Mouse (Mus musculus) liver, embryonic 15.5 days (tissue): Measurements from ENCODE around the gene Il12b. TPM values are rescaled to one million over a fixed set of nuclear protein-coding genes. Genes with fewer than 3 reads are reported as not detected.

Experiments used
- ATAC-seq: fragments of 200-750 bp; cut with Nextera tagmentation; 2 replicates; pipeline ENCODE4 v1.8.0; 2017; ENCODE audit warnings: moderate number of reproducible peaks, mild to moderate bottlenecking, moderate library complexity; ENCODE audit not compliant: insufficient read depth
- H3K27ac ChIP-seq: fragments of 300-500 bp; sonication (generic); replicated peaks from 2 replicates; pipeline ENCODE4 v1.5.1; 2015; ENCODE audit warnings: mild to moderate bottlenecking, inconsistent platforms
- H3K27me3 ChIP-seq: fragments of 300-500 bp; sonication (generic); 2 replicates; pipeline ENCODE4 v1.6.1; 2015; ENCODE audit warnings: mild to moderate bottlenecking, inconsistent platforms
- H3K36me3 ChIP-seq: fragments of 300-500 bp; sonication (generic); replicated peaks from 2 replicates; pipeline ENCODE4 v1.6.1; 2015; ENCODE audit warnings: moderate library complexity, mild to moderate bottlenecking, inconsistent platforms
- H3K4me1 ChIP-seq: fragments of 300-500 bp; sonication (generic); replicated peaks from 2 replicates; pipeline ENCODE4 v1.6.1; 2015; ENCODE audit warnings: inconsistent platforms
- H3K4me2 ChIP-seq: fragments of 300-500 bp; sonication (generic); 2 replicates; pipeline ENCODE4 v1.6.1; 2015; ENCODE audit warnings: moderate library complexity, mild to moderate bottlenecking, inconsistent platforms
- H3K4me3 ChIP-seq: fragments of 300-500 bp; sonication (generic); replicated peaks from 2 replicates; pipeline ENCODE4 v1.5.1; 2015; ENCODE audit warnings: mild to moderate bottlenecking, inconsistent platforms
- H3K9ac ChIP-seq: fragments of 300-500 bp; sonication (generic); 2 replicates; pipeline ENCODE4 v1.6.1; 2015; ENCODE audit warnings: moderate library complexity, mild to moderate bottlenecking, inconsistent platforms
- H3K9me3 ChIP-seq: fragments of 300-500 bp; sonication (generic); replicated peaks from 2 replicates; pipeline ENCODE4 v1.6.1; 2016; ENCODE audit warnings: inconsistent platforms
- WGBS: fragments of 180-500 bp; shearing (Covaris S2); methylation state at CpG from one replicate; pipeline ENCODE4 v1.1.7; 2015; ENCODE audit warnings: mixed read lengths; ENCODE audit not compliant: insufficient replicate concordance; 5-methylcytosine and 5-hydroxymethylcytosine counted together
- polyA plus RNA-seq: library from polyadenylated mRNA; unstranded; fragments of >200 nt; fragmentation: Nextera tagmentation; extraction: Ambion mirVana; gene quantifications from 2 replicates; pipeline ENCODE4 v1.2.1, GENCODE M21; 2015

Gene Il12b
- not detected in 2 replicates for polyA plus RNA-seq

DNA sequence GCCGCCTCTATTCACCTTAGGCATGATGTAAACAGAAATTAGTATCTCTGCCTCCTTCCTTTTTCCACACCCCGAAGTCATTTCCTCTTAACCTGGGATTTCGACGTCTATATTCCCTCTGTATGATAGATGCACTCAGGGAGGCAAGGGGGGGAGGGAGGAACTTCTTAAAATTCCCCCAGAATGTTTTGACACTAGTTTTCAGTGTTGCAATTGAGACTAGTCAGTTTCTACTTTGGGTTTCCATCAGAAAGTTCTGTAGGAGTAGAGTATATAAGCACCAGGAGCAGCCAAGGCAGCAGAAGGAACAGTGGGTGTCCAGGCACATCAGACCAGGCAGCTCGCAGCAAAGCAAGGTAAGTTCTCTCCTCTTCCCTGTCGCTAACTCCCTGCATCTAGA, at the start of gene Il12b:
Il12b (plus strand) TSS at position 301 of the 400 bp plus-strand sequence.
- Histone ChIP-seq H3K9ac (no peak within 1 kb of the TSS), H3K27me3 (peaks cover 14% of the 10 kb centered on the region; the same call in 1 of the 2 replicates), H3K9me3 (no peaks in the 10 kb centered on the region), H3K36me3 (no peaks in the 10 kb centered on the region), H3K27ac (no peak within 1 kb of the TSS), H3K4me1 (0 out of 2 replicates have a peak, but pooled peaks cover 6% of the 10 kb centered on the region), H3K4me2 (peak within 1 kb of the TSS; percentile 52), H3K4me3 (no peak within 1 kb of the TSS)
- 47% methylated on average over 6 of the region's 6 CpGs for WGBS
- ATAC-seq = no peak

DNA sequence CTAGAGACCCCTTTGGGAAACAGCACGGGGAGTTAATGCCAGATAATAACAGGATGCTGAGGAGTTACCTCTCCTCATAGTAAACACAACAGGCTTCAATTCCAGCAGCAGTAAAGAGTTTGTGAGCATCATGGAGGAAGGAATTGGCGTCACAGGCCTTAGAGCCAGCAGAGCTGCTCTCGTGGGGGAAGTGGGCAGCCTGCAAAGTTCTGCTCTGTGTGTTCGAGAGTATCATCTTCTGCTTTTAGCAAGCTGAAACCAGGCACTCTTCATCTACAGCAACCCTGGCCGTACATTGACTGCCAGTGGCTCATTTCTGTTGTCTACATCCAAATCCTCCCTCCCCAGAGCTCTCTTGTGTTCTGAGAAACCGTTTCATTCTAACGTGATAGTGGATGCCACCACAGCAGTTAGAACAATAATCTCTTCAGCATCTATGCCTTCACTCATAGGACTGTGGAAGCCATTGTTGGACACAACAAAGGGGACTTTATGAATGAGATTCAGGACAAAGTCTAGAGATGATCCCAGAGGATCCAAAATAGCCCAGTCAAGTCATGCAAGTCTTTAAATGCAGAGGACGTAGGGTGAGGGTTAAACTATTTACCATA, 44.9 kb upstream of the Il12b start:
- H3K9me3 ChIP-seq = no peaks in the 10 kb centered on the region
- WGBS = 42% methylated on average over 8 of the region's 8 CpGs
- H3K4me1 ChIP-seq = no peaks in the 10 kb centered on the region
- ATAC-seq = no peak
- H3K4me3 ChIP-seq = no peak overlapping the region
- H3K36me3 ChIP-seq = no peaks in the 10 kb centered on the region
- no peak overlapping the region for H3K9ac ChIP-seq
- no peaks in the 10 kb centered on the region for H3K27me3 ChIP-seq
- H3K4me2 ChIP-seq = no peak overlapping the region
- no peak overlapping the region for H3K27ac ChIP-seq

DNA sequence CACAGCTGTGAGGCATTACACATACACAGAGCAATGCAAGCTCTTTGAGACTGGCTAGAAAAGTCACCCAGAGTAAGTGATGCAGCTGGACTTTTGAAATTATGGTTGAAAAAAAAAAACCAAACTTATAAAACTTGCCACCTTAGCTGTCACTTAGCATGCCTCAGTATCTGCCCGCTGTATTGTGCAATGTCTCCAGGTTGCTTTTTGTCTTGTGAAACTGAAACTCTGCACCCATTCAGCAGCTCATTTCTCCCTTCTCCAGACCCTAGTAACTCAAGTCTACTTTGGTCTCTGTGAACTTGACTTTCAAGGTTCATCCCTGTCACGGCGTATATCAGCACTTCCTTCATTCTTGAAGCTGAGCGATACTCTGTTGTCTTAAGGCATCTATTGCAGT, 43.7 kb upstream of the Il12b start:
- H3K9me3 ChIP-seq = no peaks in the 10 kb centered on the region
- H3K4me3 ChIP-seq = no peak overlapping the region
- H3K27ac ChIP-seq = no peak overlapping the region
- no peaks in the 10 kb centered on the region for H3K36me3 ChIP-seq
- no peak overlapping the region for H3K4me2 ChIP-seq
- no peaks in the 10 kb centered on the region for H3K4me1 ChIP-seq
- 68% methylated on average over 4 of the region's 4 CpGs for WGBS
- no peak for ATAC-seq
- H3K27me3 ChIP-seq = no peaks in the 10 kb centered on the region
- no peak overlapping the region for H3K9ac ChIP-seq

DNA sequence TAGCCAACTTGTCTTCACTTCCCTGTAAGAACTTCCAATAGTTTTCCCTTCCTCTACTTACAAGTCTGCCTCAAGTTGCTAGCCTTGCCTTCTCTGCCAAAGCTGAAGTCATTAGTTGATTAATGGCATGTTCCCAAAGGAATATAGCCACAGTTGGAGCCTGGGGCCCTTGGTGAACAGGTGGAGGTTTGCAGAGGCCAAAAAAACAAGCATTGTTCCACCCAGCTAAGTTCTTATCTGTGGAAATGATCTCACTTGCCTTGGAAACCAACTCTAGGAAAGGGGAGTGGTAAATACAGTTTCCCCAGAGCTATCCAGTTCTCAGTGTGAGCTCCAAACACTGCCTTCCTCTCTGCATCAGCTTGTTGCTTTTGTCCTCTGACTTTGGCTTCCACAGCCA, 35.3 kb upstream of the Il12b start:
- H3K36me3 ChIP-seq = no peaks in the 10 kb centered on the region
- H3K4me1 ChIP-seq = no peaks in the 10 kb centered on the region
- ATAC-seq = no peak
- H3K4me2 ChIP-seq = no peak overlapping the region
- H3K27me3 ChIP-seq = no peaks in the 10 kb centered on the region
- no peak overlapping the region for H3K4me3 ChIP-seq
- no peak overlapping the region for H3K27ac ChIP-seq
- H3K9me3 ChIP-seq = no peaks in the 10 kb centered on the region
- no peak overlapping the region for H3K9ac ChIP-seq

DNA sequence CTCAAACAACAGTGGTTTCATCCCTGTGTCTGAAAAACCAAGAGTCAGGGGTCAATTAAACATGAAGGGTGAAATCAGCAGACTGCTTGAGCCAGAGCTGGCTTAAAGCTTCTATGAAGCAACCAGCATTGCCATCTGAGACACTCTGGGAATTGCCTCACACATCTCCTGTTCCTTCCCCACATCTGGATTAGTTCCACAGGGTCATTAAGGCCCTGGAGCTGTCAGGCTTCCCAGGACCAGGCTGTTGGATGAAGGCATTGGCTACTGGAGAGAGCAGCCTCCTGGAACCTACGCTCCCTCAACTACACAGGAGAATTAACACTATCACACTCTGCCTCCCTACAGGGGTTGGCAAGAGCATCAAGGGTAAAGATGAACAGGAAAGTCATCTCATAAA, 32.2 kb upstream of the Il12b start:
- Histone ChIP-seq H3K27ac (no peak overlapping the region), H3K4me2 (no peak overlapping the region), H3K36me3 (no peaks in the 10 kb centered on the region), H3K27me3 (no peaks in the 10 kb centered on the region), H3K9ac (no peak overlapping the region), H3K4me3 (no peak overlapping the region), H3K9me3 (no peaks in the 10 kb centered on the region), H3K4me1 (no peaks in the 10 kb centered on the region)
- WGBS = 61% methylated on average over 1 of the region's 1 CpGs
- no peak for ATAC-seq

DNA sequence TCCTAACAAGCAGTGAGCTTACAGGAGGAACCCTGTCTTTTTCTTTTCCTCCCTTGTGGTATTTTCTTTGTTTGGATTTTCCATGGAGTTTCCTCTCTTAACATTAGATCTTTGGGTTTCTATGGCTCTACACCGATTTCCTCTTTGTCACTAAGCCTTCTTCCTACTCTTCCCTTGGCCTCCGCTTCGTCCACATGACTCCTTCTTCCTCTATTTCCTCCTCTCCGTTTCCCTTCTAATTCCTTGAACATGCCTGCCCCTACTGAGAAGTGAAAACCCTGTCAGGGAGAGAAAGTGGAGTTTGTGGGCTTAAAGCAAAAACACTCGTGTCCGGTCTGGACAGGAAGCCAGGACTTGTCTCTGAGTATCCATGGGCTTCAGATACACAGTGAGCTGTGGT, 27.0 kb upstream of the Il12b start:
- Histone ChIP-seq H3K27ac (no peak overlapping the region), H3K27me3 (no peaks in the 10 kb centered on the region), H3K36me3 (no peaks in the 10 kb centered on the region), H3K4me2 (no peak overlapping the region), H3K4me3 (no peak overlapping the region), H3K9ac (no peak overlapping the region), H3K9me3 (no peaks in the 10 kb centered on the region), H3K4me1 (no peaks in the 10 kb centered on the region)
- WGBS = 37% methylated on average over 6 of the region's 6 CpGs
- ATAC-seq = no peak

DNA sequence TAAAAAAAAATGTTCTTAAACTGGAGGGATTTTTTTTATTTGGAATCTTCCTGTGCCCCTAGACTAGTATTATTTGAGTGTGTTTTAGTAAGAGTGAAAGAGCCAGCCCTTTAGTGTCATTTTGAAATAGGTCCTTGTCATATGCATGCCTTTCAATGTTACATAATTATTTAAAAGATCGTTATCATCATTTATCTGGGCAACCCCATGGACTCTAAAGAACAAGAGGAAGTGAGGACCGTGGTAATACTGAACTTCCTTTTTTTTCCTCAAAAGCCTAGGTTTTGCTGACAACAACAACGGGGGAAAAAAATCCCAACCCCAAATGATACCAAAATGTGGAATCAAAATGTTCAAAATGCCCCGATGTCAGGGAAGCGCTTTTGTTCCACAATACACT, 22.0 kb upstream of the Il12b start:
- no peak overlapping the region for H3K27ac ChIP-seq
- WGBS = 26% methylated on average over 5 of the region's 5 CpGs

DNA sequence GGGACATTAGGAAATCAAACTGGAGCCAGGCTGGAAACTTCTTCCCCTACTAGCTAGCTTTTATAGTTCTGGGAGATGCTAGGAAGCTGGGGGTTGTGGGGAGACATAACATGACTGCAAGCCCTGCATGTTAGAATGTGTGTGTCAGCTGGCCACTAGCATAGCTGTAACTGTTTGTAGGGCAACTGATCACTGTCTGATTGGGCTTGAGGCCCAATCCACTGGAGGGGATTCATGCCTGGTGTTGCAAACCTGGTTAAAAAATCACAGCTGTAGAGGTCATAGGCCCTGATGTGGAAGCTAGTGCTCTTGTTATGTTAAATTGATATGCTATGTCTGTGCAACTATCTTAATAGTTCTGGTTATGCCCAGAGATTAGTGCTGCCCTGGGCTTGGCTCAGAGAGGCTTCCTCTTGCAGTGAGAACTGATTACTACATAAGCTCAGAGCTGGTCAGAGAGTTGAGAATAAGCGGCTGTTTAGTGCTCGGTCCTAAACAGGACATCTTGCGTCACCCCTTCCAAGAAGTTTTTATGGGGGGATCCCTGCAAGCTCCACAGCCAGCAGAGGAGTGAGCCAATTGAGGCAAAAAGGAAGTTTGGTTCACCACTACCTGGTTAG, 19.3 kb upstream of the Il12b start:
- WGBS = 74% methylated on average over 3 of the region's 3 CpGs
- Histone ChIP-seq H3K27me3 (no peaks in the 10 kb centered on the region), H3K36me3 (no peaks in the 10 kb centered on the region), H3K27ac (no peak overlapping the region), H3K9ac (no peak overlapping the region), H3K4me3 (no peak overlapping the region), H3K4me2 (no peak overlapping the region), H3K9me3 (no peaks in the 10 kb centered on the region), H3K4me1 (no peaks in the 10 kb centered on the region)
- no peak for ATAC-seq

More for the DNA sequence above, 22.0 kb upstream of the Il12b start:
- no peaks in the 10 kb centered on the region for H3K9me3 ChIP-seq
- no peaks in the 10 kb centered on the region for H3K27me3 ChIP-seq
- H3K4me2 ChIP-seq = no peak overlapping the region
- no peaks in the 10 kb centered on the region for H3K4me1 ChIP-seq
- H3K9ac ChIP-seq = no peak overlapping the region
- H3K36me3 ChIP-seq = no peaks in the 10 kb centered on the region
- no peak overlapping the region for H3K4me3 ChIP-seq
- no peak for ATAC-seq

DNA sequence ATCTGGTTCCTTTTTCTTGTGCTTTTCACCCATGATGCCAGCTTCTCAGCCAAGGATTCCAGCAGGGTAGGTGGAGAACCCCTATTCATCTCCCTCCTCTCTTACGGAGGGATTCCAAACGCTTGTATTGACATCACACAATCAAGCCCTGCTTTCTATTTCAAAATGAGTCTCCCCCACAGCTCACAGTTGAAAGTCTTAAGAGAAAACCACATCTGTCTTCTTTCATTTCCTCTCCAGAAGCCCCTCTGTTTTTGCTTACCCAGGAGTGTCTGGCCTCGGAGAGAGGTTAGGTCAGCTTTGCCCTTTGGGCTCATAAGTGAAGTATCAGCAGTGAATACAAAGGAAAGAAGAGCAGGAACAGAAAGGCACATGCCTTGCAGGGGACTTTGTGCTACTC, 17.7 kb upstream of the Il12b start:
- Histone ChIP-seq H3K4me1 (no peaks in the 10 kb centered on the region), H3K4me2 (no peak overlapping the region), H3K9me3 (no peaks in the 10 kb centered on the region), H3K4me3 (no peak overlapping the region), H3K27ac (no peak overlapping the region), H3K36me3 (no peaks in the 10 kb centered on the region), H3K9ac (no peak overlapping the region), H3K27me3 (no peaks in the 10 kb centered on the region)
- ATAC-seq = no peak
- 36% methylated on average over 3 of the region's 3 CpGs for WGBS

DNA sequence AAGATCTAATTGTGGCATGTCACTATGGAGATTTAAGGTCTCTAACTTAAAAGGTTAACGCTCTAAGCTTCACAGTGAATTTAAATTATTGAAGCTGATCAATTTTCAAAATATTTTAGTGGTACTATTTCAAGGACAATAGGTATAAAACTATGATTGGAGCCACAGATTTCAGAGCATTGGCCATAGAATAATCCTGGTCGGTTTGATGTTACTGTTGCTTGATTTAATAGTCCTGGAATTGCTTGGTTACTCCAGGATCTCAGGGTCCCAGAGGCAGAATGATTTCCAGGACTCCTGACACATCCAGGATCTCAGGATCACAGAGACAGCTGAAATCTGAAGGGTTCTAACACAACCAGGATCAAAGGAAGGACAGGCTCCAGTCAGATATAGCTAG, 12.8 kb upstream of the Il12b start:
- 58% methylated on average over 2 of the region's 2 CpGs for WGBS
- no peak overlapping the region for H3K4me2 ChIP-seq
- no peak for ATAC-seq
- H3K9me3 ChIP-seq = no peaks in the 10 kb centered on the region
- H3K27ac ChIP-seq = no peak overlapping the region
- no peaks in the 10 kb centered on the region for H3K4me1 ChIP-seq
- H3K9ac ChIP-seq = no peak overlapping the region
- H3K36me3 ChIP-seq = no peaks in the 10 kb centered on the region
- no peak overlapping the region for H3K4me3 ChIP-seq
- no peaks in the 10 kb centered on the region for H3K27me3 ChIP-seq

DNA sequence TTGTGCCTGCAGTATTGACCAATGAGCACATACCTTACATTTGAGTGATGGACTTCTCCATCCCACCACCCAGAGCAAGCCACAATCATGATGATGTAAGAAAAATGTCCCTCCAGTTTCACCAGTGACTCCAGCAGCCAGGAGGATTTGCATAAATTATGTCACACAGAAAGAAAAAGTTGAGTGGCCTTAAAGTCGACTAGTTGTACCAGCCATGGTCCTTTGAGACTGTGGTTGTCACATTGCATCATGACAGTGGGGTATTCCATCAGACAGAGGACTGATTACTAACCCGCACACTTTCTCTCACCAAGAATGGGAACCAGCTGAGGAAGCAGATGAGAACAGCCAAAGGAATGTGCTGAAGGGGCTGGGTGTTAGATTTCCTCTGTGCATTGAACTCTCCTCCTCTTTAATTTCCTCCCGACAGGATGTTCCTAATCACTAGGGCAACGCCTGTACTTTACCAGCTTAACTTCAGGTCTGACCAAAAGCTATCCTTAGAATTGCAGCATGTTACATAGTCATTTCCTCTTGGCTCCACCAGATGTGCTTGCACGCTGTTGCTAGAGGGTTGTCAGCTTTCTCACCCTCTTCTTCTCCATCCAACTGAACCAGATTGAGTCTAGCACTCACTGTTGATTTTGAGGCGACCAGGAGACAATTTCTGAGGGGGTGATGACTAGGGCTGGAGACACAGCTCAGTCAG, 9.7 kb upstream of the Il12b start:
- no peak overlapping the region for H3K9ac ChIP-seq
- H3K27ac ChIP-seq = no peak overlapping the region
- no peak overlapping the region for H3K4me3 ChIP-seq
- H3K36me3 ChIP-seq = no peaks in the 10 kb centered on the region
- no peak overlapping the region for H3K4me2 ChIP-seq
- ATAC-seq = no peak
- no peaks in the 10 kb centered on the region for H3K4me1 ChIP-seq
- H3K27me3 ChIP-seq = no peaks in the 10 kb centered on the region
- 14% methylated on average over 6 of the region's 6 CpGs for WGBS
- H3K9me3 ChIP-seq = no peaks in the 10 kb centered on the region
